Mouse (Mus musculus) bone marrow, adult 2 months (tissue): ENCODE data around the gene Pde4dip.

Source experiments
- CTCF ChIP-seq: fragments of 200-500 bp; IDR thresholded peaks from 2 replicates; pipeline ENCODE4 v1.5.1; 2011; ENCODE audit warnings: low read length, control low read depth; ENCODE audit not compliant: control insufficient read depth, insufficient read depth
- POLR2A ChIP-seq: fragments of 200-500 bp; IDR thresholded peaks from 2 replicates; pipeline ENCODE4 v1.6.1; 2011; ENCODE audit warnings: low read depth, mild to moderate bottlenecking, control low read depth, low read length, borderline replicate concordance; ENCODE audit not compliant: control insufficient read depth

GRCm38 (mm10) chr3:97876259-97876658 lies 12.2 kb downstream of the Pde4dip start:
- TF ChIP-seq POLR2A (no peak), CTCF (no peak)
